Mouse (Mus musculus): ENCODE measurements around the gene B3galt1.

DNA sequence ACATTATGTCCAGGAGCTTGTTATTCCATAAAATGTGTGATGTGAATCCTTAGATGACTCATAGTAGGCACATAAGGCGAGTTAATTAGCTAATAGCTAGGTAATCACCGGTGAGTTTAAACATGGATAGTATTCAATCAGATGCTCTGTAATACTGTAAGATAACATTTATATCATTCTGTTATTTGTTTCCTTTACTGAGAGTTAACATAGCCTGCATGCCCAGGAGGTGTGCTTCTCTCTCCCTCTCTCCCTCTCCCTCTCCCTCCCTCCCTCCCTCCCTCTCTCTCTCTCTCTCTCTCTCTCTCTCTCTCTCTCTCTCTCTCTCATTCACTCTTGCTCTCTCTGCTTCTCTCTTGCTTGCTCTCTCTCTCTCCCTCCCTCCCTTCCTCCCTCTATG lies 292.7 kb downstream of the B3galt1 start:
- TF ChIP-seq CTCF (IDR thresholded peaks at IDR 0.05; ENCODE audit: extremely low read depth, insufficient read length, insufficient replicate concordance, low read depth, low read length) (no peak), POLR2A (IDR thresholded peaks at IDR 0.05; ENCODE audit: low read depth, low read length) (no peak)
